Mouse (Mus musculus) frontal cortex, postnatal 25 days (tissue): ENCODE results near the gene Ppef1.
"Not testable (repeated sequence)": the region's sequence is repeated elsewhere in the genome, so short reads cannot be mapped to it uniquely, and the experiment has no call there.

ENCODE experiments used
- DNase-seq, 2 experiments: peaks; one replicate each; pipeline ENCODE4 v3.0.0; 2022; ENCODE audit warnings: low spot score in 2 of 2

Gene Ppef1

GRCm38 (mm10) chrX:160735650-160736049 lies at the start of gene Ppef1:
Gene Ppef1, minus strand, starts transcription at chrX:160735765.
- DNase-seq: no peak

- no peak for DNase-seq
Observed at GRCm38 (mm10) chrX:160782276-160782675, 46.7 kb upstream of the Ppef1 start.

GRCm38 (mm10) chrX:160773033-160773432 lies 37.5 kb upstream of the Ppef1 start:
- no peak for DNase-seq

- not testable (repeated sequence) for DNase-seq
Observed at GRCm38 (mm10) chrX:160769622-160770021, 34.1 kb upstream of the Ppef1 start.

- no peak for DNase-seq
Observed at GRCm38 (mm10) chrX:160767713-160768112, 32.1 kb upstream of the Ppef1 start, which contains the start of gene Rs1. Gene Rs1, plus strand, starts transcription at chrX:160768013.

GRCm38 (mm10) chrX:160766233-160766616 lies 30.7 kb upstream of the Ppef1 start:
- DNase-seq: no peak

GRCm38 (mm10) chrX:160765389-160766232 lies 30.0 kb upstream of the Ppef1 start:
- peak; percentile 93 to 94 for DNase-seq

- no peak for DNase-seq
Observed at GRCm38 (mm10) chrX:160750808-160751207, 15.2 kb upstream of the Ppef1 start.

GRCm38 (mm10) chrX:160748653-160749052 lies 13.1 kb upstream of the Ppef1 start:
- no peak for DNase-seq

GRCm38 (mm10) chrX:160745399-160745798 lies 9.8 kb upstream of the Ppef1 start:
- DNase-seq: no peak

- DNase-seq: no peak
Observed at GRCm38 (mm10) chrX:160699171-160699570, 36.4 kb downstream of the Ppef1 start.

GRCm38 (mm10) chrX:160691559-160691958 lies 44.0 kb downstream of the Ppef1 start:
- no peak for DNase-seq

GRCm38 (mm10) chrX:160690094-160690493 lies 45.5 kb downstream of the Ppef1 start:
- DNase-seq: no peak

- DNase-seq: no peak
Observed at GRCm38 (mm10) chrX:160669992-160670391, 65.6 kb downstream of the Ppef1 start.

- DNase-seq: no peak
Observed at GRCm38 (mm10) chrX:160610882-160611644, 124.5 kb downstream of the Ppef1 start.

- no peak for DNase-seq
Observed at GRCm38 (mm10) chrX:160610482-160610881, 125.1 kb downstream of the Ppef1 start.

- no peak for DNase-seq
Observed at GRCm38 (mm10) chrX:160609849-160610248, 125.7 kb downstream of the Ppef1 start.

GRCm38 (mm10) chrX:160603981-160604541 lies 131.5 kb downstream of the Ppef1 start:
- DNase-seq: no peak

GRCm38 (mm10) chrX:160603316-160603715 lies 132.2 kb downstream of the Ppef1 start:
- no peak for DNase-seq

- DNase-seq: no peak
Observed at GRCm38 (mm10) chrX:160602770-160603169, 132.8 kb downstream of the Ppef1 start.

- no peak for DNase-seq
Observed at GRCm38 (mm10) chrX:160601053-160601452, 134.5 kb downstream of the Ppef1 start.
